Mouse (Mus musculus) forebrain, embryonic 16.5 days (tissue): Measurements from ENCODE around the gene C1qtnf2. TPM values are rescaled to one million over a fixed set of nuclear protein-coding genes. Genes with fewer than 3 reads are reported as not detected.

Experiments used
- ATAC-seq: fragments of 200-750 bp; cut with Nextera tagmentation; 2 replicates; pipeline ENCODE4 v1.8.0; 2017; ENCODE audit warnings: mild to moderate bottlenecking, moderate library complexity
- H3K27ac ChIP-seq: fragments of 300-500 bp; sonication (generic); 2 replicates; pipeline ENCODE4 v1.5.1; 2014; ENCODE audit warnings: low read length, control low read depth
- H3K27me3 ChIP-seq: fragments of 300-500 bp; sonication (generic); replicated peaks from 2 replicates; pipeline ENCODE4 v1.6.1; 2014; ENCODE audit warnings: low read length; ENCODE audit not compliant: control insufficient read depth, insufficient read depth
- H3K36me3 ChIP-seq: fragments of 300-500 bp; sonication (generic); 2 replicates; pipeline ENCODE4 v1.6.1; 2014; ENCODE audit not compliant: control insufficient read depth, insufficient read depth
- H3K4me1 ChIP-seq: fragments of 300-500 bp; sonication (generic); replicated peaks from 2 replicates; pipeline ENCODE4 v1.6.1; 2014; ENCODE audit warnings: low read length; ENCODE audit not compliant: control insufficient read depth, insufficient read depth
- H3K4me2 ChIP-seq: fragments of 300-500 bp; sonication (generic); 2 replicates; pipeline ENCODE4 v1.6.1; 2014; ENCODE audit warnings: mild to moderate bottlenecking, low read length, control low read depth
- H3K4me3 ChIP-seq: fragments of 300-500 bp; sonication (generic); replicated peaks from 2 replicates; pipeline ENCODE4 v1.5.1; 2014; ENCODE audit warnings: mild to moderate bottlenecking, low read length, control low read depth
- H3K9ac ChIP-seq: fragments of 300-500 bp; sonication (generic); replicated peaks from 2 replicates; pipeline ENCODE4 v1.6.1; 2014; ENCODE audit warnings: low read depth, low read length, control low read depth
- H3K9me3 ChIP-seq: fragments of 300-500 bp; sonication (generic); 2 replicates; pipeline ENCODE4 v1.6.1; 2016; ENCODE audit warnings: low read length; ENCODE audit not compliant: control insufficient read depth
- WGBS: fragments of 180-500 bp; shearing (Covaris S2); extraction: QIAGEN DNeasy Blood & Tissue Kit; methylation state at CpG from one replicate; pipeline ENCODE4 v1.1.7; 2014; 5-methylcytosine and 5-hydroxymethylcytosine counted together
- polyA plus RNA-seq: library from polyadenylated mRNA; unstranded; fragments of >200 nt; fragmentation: Nextera tagmentation; extraction: Ambion mirVana; gene quantifications from 2 replicates; pipeline ENCODE4 v1.2.1, GENCODE M21; 2015

C1qtnf2 gene
- polyA plus RNA-seq, 1 experiment from 2014 or later: 5.9 TPM

DNA sequence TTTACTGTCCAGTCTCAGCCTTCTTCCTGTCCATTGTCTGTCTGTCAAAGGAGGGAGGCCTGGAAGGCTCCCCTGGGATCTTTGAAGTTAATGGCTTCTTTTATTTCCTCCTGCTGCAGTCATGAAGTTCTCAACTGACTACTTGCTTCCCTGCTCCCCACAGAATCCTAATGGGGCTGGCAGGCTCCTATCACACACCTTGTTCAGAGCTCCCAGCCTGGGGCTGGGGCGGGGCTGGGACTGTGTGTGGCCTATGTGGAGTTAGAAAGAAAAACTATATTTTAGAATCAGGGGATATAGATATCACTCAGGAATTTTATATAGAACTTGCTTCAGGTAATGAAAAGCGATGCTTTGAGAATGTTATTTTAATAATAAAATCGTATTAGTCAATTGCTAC, 46.4 kb downstream of the C1qtnf2 start:
- H3K4me2 ChIP-seq: no peak overlapping the region
- no peak for ATAC-seq
- 87% methylated on average over 3 of the region's 3 CpGs for WGBS

GRCm38 (mm10) chr11:43528078-43528682, 54.1 kb downstream of the C1qtnf2 start:
- Histone ChIP-seq H3K4me1 (peaks cover 11% of the 10 kb centered on the region; the same call in 1 of the 2 replicates), H3K36me3 (no peaks in the 10 kb centered on the region), H3K9ac (peak overlapping the region; percentile 86), H3K4me2 (peak overlapping the region; percentile 90), H3K27me3 (0 out of 2 replicates have a peak, but pooled peaks cover 3% of the 10 kb centered on the region), H3K9me3 (no peaks in the 10 kb centered on the region), H3K27ac (peak overlapping the region; percentile 80), H3K4me3 (peak overlapping the region; percentile 82)
- under 1% methylated on average over 25 of the region's 25 CpGs for WGBS
- peak; percentile 46 for ATAC-seq

More for the DNA sequence above, 46.4 kb downstream of the C1qtnf2 start:
- H3K36me3 ChIP-seq: no peaks in the 10 kb centered on the region
- H3K9me3 ChIP-seq: no peaks in the 10 kb centered on the region
- no peaks in the 10 kb centered on the region for H3K4me1 ChIP-seq
- no peak overlapping the region for H3K9ac ChIP-seq
- H3K27me3 ChIP-seq: 0 out of 2 replicates have a peak, but pooled peaks cover 3% of the 10 kb centered on the region
- H3K4me3 ChIP-seq: no peak overlapping the region
- no peak overlapping the region for H3K27ac ChIP-seq

GRCm38 (mm10) chr11:43528683-43529499, 54.8 kb downstream of the C1qtnf2 start, which contains the start of gene Ccnjl:
Gene Ccnjl (plus strand): TSS chr11:43528784.
- H3K27ac ChIP-seq: peak within 1 kb of the TSS; percentile 80
- under 1% methylated on average over 79 of the region's 79 CpGs for WGBS
- H3K27me3 ChIP-seq: 0 out of 2 replicates have a peak, but pooled peaks cover 3% of the 10 kb centered on the region
- peak within 1 kb of the TSS; percentile 90 for H3K4me2 ChIP-seq
- peak within 1 kb of the TSS; percentile 82 for H3K4me3 ChIP-seq
- peaks cover 11% of the 10 kb centered on the region; the same call in 1 of the 2 replicates for H3K4me1 ChIP-seq
- peak within 1 kb of the TSS; percentile 86 for H3K9ac ChIP-seq
- no peaks in the 10 kb centered on the region for H3K36me3 ChIP-seq
- ATAC-seq: peak; percentile 91
- H3K9me3 ChIP-seq: no peaks in the 10 kb centered on the region

GRCm38 (mm10) chr11:43530043-43530442, 56.0 kb downstream of the C1qtnf2 start:
- 0 out of 2 replicates have a peak overlapping the region, but pooled peaks have one; percentile 4 for H3K4me3 ChIP-seq
- WGBS: 21% methylated on average over 3 of the region's 3 CpGs

GRCm38 (mm10) chr11:43531619-43532018, 57.5 kb downstream of the C1qtnf2 start:
- no peak overlapping the region; the same call in 1 of the 2 replicates for H3K9ac ChIP-seq
- no peak for ATAC-seq
- H3K4me3 ChIP-seq: no peak overlapping the region
- H3K27ac ChIP-seq: no peak overlapping the region
- no peak overlapping the region for H3K4me2 ChIP-seq
- no peaks in the 10 kb centered on the region for H3K27me3 ChIP-seq
- no peaks in the 10 kb centered on the region for H3K9me3 ChIP-seq
- H3K36me3 ChIP-seq: no peaks in the 10 kb centered on the region
- WGBS: 48% methylated on average over 5 of the region's 5 CpGs
- H3K4me1 ChIP-seq: peaks cover 11% of the 10 kb centered on the region; the same call in 1 of the 2 replicates

More at GRCm38 (mm10) chr11:43530043-43530442, 56.0 kb downstream of the C1qtnf2 start:
- Histone ChIP-seq H3K4me1 (peaks cover 11% of the 10 kb centered on the region; the same call in 1 of the 2 replicates), H3K27ac (no peak overlapping the region), H3K9me3 (no peaks in the 10 kb centered on the region), H3K4me2 (peak overlapping the region; percentile 27), H3K36me3 (no peaks in the 10 kb centered on the region), H3K27me3 (no peaks in the 10 kb centered on the region), H3K9ac (0 out of 2 replicates have a peak overlapping the region, but pooled peaks have one; percentile 14)
- no peak for ATAC-seq

DNA sequence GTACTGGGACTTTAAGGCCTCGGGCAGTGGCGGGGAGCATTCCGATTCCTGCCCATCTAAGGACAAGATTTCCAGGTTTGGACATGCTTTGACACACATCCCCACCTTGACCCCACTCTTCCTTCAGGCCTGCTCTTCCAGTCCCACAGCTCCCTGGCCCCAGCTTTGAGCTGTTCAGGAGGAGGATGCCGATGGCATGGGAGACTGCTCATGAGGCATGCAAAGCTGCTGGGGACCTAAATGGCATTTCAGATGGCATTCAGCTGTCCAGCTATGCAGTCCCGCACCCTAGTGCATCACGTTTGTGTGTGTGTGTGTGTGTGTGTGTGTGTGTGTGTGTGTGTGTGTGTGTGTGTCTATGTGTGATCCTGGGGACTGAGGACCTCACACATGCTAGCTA, 63.0 kb downstream of the C1qtnf2 start:
- no peak overlapping the region for H3K4me2 ChIP-seq
- no peak overlapping the region for H3K4me3 ChIP-seq
- no peak overlapping the region for H3K27ac ChIP-seq
- no peaks in the 10 kb centered on the region for H3K27me3 ChIP-seq
- no peak overlapping the region for H3K9ac ChIP-seq
- no peak for ATAC-seq
- H3K4me1 ChIP-seq: peaks cover 4% of the 10 kb centered on the region
- H3K36me3 ChIP-seq: no peaks in the 10 kb centered on the region
- 89% methylated on average over 6 of the region's 6 CpGs for WGBS
- H3K9me3 ChIP-seq: no peaks in the 10 kb centered on the region

DNA sequence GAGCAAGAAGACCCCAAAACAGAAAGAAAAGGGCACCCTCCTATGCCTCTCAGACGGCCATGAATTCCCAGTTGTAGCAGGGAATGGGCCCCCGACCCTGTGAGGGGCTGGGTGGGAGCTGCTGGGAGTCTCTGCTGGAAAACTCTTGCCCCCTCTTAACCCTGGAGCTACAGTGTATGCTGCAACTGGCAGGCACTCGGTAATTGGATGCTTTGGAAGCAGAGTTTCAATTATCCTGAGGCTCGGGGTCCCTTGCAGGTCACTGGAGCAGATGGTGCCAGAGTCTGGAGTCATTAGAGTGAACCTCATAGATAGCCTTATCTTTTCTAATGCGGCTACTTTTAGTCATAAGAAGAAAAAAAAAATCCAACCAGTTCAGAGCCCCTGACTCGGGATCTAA, 65.8 kb downstream of the C1qtnf2 start:
- H3K27ac ChIP-seq: 0 out of 2 replicates have a peak overlapping the region, but pooled peaks have one; percentile 23
- WGBS: 25% methylated on average over 6 of the region's 6 CpGs

More for the DNA sequence above, 65.8 kb downstream of the C1qtnf2 start:
- Histone ChIP-seq H3K9ac (peak overlapping the region; percentile 39; the same call in 1 of the 2 replicates), H3K9me3 (no peaks in the 10 kb centered on the region), H3K27me3 (no peaks in the 10 kb centered on the region), H3K4me2 (no peak overlapping the region), H3K4me3 (no peak overlapping the region), H3K36me3 (no peaks in the 10 kb centered on the region), H3K4me1 (peaks cover 4% of the 10 kb centered on the region)
- peak; percentile 52 for ATAC-seq
